Mouse (Mus musculus) spleen, adult 2 months (tissue): ENCODE measurements around the gene Cd53. TPM values are rescaled to one million over a fixed set of nuclear protein-coding genes. Genes with fewer than 3 reads are reported as not detected.

ENCODE experiments used
- DNase-seq, 2 experiments: peaks; one replicate each; pipeline versions ENCODE4 v3.0.0 to v3.0.0-alpha.2; 2012 to 2021; ENCODE audit warnings: low spot score in 2 of 2, low read depth in 1 of 2
- H3K27ac ChIP-seq: fragments of 200-500 bp; 2 replicates; pipeline ENCODE4 v1.5.1; 2012; ENCODE audit warnings: low read length, inconsistent platforms; ENCODE audit not compliant: insufficient read depth
- H3K27me3 ChIP-seq: fragments of 200-500 bp; 2 replicates; pipeline ENCODE4 v1.6.1; 2012; ENCODE audit warnings: mild to moderate bottlenecking, moderate library complexity, low read length, inconsistent platforms; ENCODE audit not compliant: control insufficient read depth, insufficient read depth
- H3K36me3 ChIP-seq: fragments of 200-500 bp; 2 replicates; pipeline ENCODE4 v1.6.1; 2012; ENCODE audit warnings: mild to moderate bottlenecking, low read length, inconsistent platforms; ENCODE audit not compliant: control insufficient read depth, insufficient read depth
- H3K4me1 ChIP-seq: fragments of 200-500 bp; 2 replicates; pipeline ENCODE4 v1.6.1; 2011; ENCODE audit warnings: inconsistent platforms; ENCODE audit not compliant: control insufficient read depth, insufficient read depth, insufficient read length
- H3K4me3 ChIP-seq: fragments of 200-500 bp; 2 replicates; pipeline ENCODE4 v1.5.1; 2011; ENCODE audit warnings: mild to moderate bottlenecking, inconsistent platforms; ENCODE audit not compliant: insufficient read depth, insufficient read length; ENCODE audit errors: extremely low read depth
- CTCF ChIP-seq: fragments of 200-500 bp; IDR thresholded peaks from 2 replicates; pipeline ENCODE4 v1.5.1; 2011; ENCODE audit warnings: mild to moderate bottlenecking, inconsistent platforms; ENCODE audit not compliant: insufficient read depth, insufficient read length, insufficient replicate concordance; ENCODE audit errors: extremely low read depth
- POLR2A ChIP-seq: fragments of 200-500 bp; IDR thresholded peaks from 2 replicates; pipeline ENCODE4 v1.6.1; 2011; ENCODE audit warnings: low read depth, low read length, inconsistent platforms
- WGBS: fragments of 180-500 bp; shearing (Covaris S2); methylation state at CpG from one replicate; pipeline ENCODE4 v1.1.7; 2018; 5-methylcytosine and 5-hydroxymethylcytosine counted together
- polyA plus RNA-seq: library from polyadenylated mRNA; depleted of rRNA; stranded (reverse); fragments of >200 nt; gene quantifications from 2 replicates; pipeline ENCODE4 v1.2.3, GENCODE M21; 2012; rRNA removed

Cd53 gene
- 73.4 and 77.1 TPM in 2 replicates for polyA plus RNA-seq

DNA sequence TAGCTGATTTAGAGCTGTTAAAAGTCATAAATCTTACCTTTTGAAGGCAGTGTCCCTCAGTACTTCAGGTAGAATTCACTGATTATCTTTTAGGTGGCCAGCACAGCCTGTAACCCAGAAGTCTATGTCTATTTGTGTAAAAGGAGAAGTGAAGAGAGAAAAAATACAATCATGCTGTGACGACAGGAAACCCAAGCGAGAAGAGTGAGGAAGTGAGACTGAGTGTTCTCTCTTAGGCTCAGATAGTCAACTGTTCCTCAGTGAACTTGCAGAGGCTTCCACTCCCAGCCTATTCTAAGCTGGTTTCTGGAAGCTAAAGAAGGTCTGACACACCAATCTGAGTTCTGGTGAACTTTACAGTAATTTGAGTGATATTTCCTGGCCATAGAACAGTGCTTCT, at the start of gene Cd53:
Gene Cd53 (minus strand): TSS at position 220 of the 400 bp plus-strand sequence.
- H3K27me3 ChIP-seq, result no peaks in the 10 kb centered on the region
- 9% methylated on average over 2 of the region's 2 CpGs for WGBS
- no peaks in the 10 kb centered on the region for H3K36me3 ChIP-seq
- H3K4me1 ChIP-seq, result peaks cover 3% of the 10 kb centered on the region; the same call in 1 of the 2 replicates
- peak within 1 kb of the TSS; percentile 97 for H3K27ac ChIP-seq
- TF ChIP-seq POLR2A, result peak; percentile 67
- TF ChIP-seq CTCF, result no peak
- H3K4me3 ChIP-seq, result peak within 1 kb of the TSS; percentile 61
- DNase-seq, result peak; percentile 58 to 79

DNA sequence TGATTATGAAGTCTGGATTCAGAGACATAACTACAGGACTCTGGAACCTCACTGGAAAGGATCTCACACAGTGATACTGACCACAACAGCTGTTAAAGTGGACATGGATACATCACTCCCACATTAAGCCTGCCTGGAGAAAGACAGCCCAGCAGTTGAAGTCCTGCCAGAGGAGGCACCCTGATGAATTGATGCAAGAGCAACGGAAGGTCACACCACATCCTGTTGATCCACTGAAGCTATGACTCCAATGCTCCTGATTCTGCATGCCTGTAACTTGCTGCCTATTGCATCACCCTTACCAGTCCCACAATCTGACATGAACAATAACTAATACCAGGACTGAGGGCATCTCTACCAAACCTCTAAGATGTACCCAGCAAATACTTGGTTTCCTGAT, 42.2 kb upstream of the Cd53 start:
- peak; percentile 34 to 40 for DNase-seq
- Histone ChIP-seq H3K4me3 (no peak overlapping the region), H3K36me3 (no peaks in the 10 kb centered on the region), H3K27me3 (no peaks in the 10 kb centered on the region), H3K27ac (peak overlapping the region; percentile 4; the same call in 1 of the 2 replicates), H3K4me1 (peaks cover 9% of the 10 kb centered on the region)
- 7% methylated on average over 1 of the region's 1 CpGs for WGBS
- TF ChIP-seq POLR2A, result no peak
- TF ChIP-seq CTCF, result no peak

DNA sequence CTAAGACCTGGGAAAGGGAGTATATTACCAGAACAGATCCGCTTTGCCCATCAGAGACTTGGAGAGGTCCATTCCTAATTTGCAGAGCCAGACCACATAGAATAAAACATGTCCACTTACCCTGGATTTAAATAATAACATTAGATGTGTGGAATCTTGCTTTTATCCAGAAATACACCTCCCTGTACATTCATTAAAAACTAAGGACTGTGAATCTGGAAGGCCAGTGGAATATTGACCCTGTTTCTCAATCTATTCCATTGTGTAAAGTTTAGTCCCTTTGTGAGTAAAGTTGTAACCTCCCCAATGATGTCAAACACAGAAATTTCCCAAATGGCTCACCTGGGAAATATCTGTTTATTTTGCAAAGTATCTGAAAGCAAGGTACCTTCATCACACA, 36.2 kb upstream of the Cd53 start, which contains the start of gene Olfr266:
Gene Olfr266 (minus strand): TSS at position 101 of the 400 bp plus-strand sequence.
- Histone ChIP-seq H3K27me3 (no peaks in the 10 kb centered on the region), H3K36me3 (no peaks in the 10 kb centered on the region), H3K4me1 (no peaks in the 10 kb centered on the region; the same call in 1 of the 2 replicates), H3K4me3 (no peak within 1 kb of the TSS), H3K27ac (no peak within 1 kb of the TSS)
- 88% methylated on average over 1 of the region's 1 CpGs for WGBS
- no peak for DNase-seq
- TF ChIP-seq CTCF, result no peak
- TF ChIP-seq POLR2A, result no peak

DNA sequence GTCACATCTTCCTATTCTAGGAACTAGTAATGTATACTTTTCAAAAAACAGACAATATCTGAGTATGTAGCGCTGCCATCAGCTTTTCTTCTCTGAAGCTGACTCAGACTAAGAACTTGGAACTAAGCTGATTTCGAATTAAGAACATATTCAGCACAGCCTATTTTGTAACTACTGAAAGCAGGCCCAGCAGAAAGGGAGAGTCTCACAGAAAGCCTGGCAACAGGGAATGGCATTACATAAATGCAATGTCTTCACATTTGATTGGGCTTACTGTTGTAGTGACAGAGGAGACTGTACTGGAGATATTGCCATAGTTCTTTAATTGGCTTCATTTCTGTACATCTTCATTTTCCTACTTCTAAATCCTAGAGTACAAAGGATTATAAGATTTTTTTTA, 27.7 kb upstream of the Cd53 start:
- DNase-seq, result no peak
- 85% methylated on average over 2 of the region's 2 CpGs for WGBS
- Histone ChIP-seq H3K4me1 (no peaks in the 10 kb centered on the region; the same call in 1 of the 2 replicates), H3K4me3 (no peak overlapping the region), H3K27ac (no peak overlapping the region), H3K36me3 (no peaks in the 10 kb centered on the region), H3K27me3 (no peaks in the 10 kb centered on the region)
- TF ChIP-seq POLR2A (no peak), CTCF (no peak)

DNA sequence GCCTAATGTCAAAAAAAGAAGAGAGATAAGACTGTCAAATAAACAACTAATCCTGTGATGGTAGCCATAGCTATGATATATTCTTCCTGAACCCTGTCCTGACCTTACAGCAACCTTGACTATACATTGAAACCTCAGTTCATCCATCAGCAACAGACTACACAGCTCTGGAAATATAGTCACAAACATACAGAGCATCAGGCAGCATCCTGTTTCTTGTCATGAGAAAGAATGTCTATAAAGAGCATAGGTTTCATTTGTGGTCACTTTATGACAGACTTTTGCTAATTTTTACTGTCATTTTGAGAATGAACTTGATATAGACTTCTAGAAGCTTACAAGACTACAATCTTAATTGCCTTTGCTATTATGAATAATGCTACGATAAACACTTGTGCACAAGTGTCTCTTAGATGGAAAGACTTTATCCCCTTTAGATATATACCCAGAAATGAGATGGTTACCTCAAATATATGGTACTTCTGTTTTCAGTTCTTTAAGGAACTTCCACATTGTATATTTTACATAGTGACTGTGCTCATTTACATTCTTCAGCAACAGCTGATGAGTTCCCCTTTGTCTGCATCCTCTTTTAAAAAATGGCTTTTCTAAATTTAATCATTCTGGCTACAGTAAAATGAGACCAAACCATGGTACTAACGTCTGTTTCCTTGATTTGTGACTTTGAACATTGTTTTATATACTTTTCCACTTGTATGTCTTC, 19.2 kb upstream of the Cd53 start:
- H3K4me1 ChIP-seq, result no peaks in the 10 kb centered on the region
- no peaks in the 10 kb centered on the region for H3K36me3 ChIP-seq
- WGBS, result 18% methylated on average over 2 of the region's 2 CpGs
- DNase-seq, result peak in 1 of 2 experiments; percentile 28
- no peaks in the 10 kb centered on the region for H3K27me3 ChIP-seq
- H3K27ac ChIP-seq, result peak overlapping the region; percentile 70
- no peak for TF ChIP-seq CTCF
- no peak for TF ChIP-seq POLR2A
- peak overlapping the region; percentile 4; the same call in 1 of the 2 replicates for H3K4me3 ChIP-seq

DNA sequence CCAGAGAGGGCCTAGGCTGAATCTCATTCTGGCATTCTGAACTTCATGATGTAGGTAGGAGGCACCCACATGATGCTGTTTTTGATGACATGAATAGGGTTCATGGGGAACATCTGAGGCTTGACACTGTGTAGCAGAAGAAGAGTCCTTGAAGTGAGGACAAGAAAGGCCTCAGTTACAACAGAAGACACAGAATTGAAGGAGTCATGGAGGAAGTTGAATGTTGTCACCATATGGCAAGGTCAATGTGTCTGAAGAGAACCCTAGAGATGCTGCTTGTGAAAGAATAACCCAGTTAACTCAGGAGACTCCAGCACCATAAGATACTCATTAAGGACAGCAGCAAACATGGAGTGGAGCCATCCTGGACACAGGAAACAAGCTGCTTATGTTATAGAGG, 8.1 kb upstream of the Cd53 start:
- no peaks in the 10 kb centered on the region for H3K36me3 ChIP-seq
- peaks cover 3% of the 10 kb centered on the region; the same call in 1 of the 2 replicates for H3K4me1 ChIP-seq
- no peak for DNase-seq
- TF ChIP-seq POLR2A (no peak), CTCF (no peak)
- H3K27me3 ChIP-seq, result no peaks in the 10 kb centered on the region
- no peak overlapping the region for H3K4me3 ChIP-seq
- no peak overlapping the region for H3K27ac ChIP-seq

DNA sequence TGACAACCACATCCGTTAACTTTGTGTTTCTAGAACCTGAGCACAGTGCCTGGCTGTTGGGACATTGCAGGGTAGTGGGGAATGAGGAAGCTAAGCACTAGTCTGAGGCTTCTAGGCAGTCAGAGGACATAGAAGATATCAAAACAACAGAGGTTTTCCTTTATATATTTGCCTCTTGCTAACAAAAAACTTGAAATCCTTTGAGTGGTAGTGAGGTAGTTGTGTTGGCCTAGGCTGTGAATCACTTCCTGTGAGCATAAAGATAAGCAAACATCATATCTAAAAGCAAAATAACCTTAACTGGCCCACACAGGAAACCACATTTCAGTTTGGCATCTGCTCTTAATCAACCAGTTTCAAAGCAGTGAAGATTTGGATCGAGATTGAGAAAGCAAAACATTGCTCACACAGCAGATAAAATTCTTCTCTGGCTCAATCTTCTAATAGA, 1.5 kb downstream of the Cd53 start:
- H3K27me3 ChIP-seq, result no peaks in the 10 kb centered on the region
- DNase-seq, result peak; percentile 25 to 58
- 6% methylated on average over 2 of the region's 2 CpGs for WGBS
- no peak for TF ChIP-seq CTCF
- TF ChIP-seq POLR2A, result no peak
- H3K27ac ChIP-seq, result peak overlapping the region; percentile 97
- peak overlapping the region; percentile 61 for H3K4me3 ChIP-seq
- peaks cover 3% of the 10 kb centered on the region for H3K4me1 ChIP-seq
- H3K36me3 ChIP-seq, result no peaks in the 10 kb centered on the region
